Mouse (Mus musculus): Measurements from ENCODE around the gene Gm1043. TPM values are rescaled to one million over a fixed set of nuclear protein-coding genes. Genes with fewer than 3 reads are reported as not detected.
A peak's percentile ranks its signal among the peaks of the same experiment; 100 is the strongest.

The Gm1043 gene
- not detected in 2 replicates for polyA plus RNA-seq (2011; ENCODE audit: insufficient read depth, insufficient read length, low read depth, missing spikeins)

DNA sequence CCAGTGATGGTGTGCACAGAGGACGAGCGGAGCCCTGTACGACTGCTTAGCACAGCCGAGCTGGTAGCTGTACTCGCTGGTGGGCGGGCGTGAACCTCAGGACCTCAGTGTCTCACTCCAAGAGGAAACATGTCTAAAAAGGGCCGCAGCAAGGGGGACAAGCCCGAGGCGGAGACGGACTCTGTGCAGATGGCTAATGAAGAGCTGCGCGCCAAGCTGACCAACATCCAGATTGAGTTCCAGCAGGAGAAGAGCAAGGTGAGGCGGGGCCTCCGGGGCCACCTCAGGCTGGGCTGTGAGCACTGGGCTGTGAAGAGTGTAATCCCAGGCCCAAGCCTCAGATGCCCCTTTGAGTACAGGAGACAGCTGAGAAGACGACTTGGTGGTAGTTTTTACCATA is at the start of gene Gm1043:
Gene Gm1043, plus strand, starts transcription at position 130 of the 400 bp plus-strand sequence.
- Histone ChIP-seq H3K9me3 (replicated peaks; ENCODE audit: control insufficient read depth, insufficient read depth, low read length, poor library complexity, severe bottlenecking) (no peaks in the 10 kb centered on the region), H3K9ac (ENCODE audit: low read depth, poor library complexity, severe bottlenecking) (no peak within 1 kb of the TSS), H3K27me3 (ENCODE audit: control insufficient read depth, insufficient read depth, low read length, poor library complexity, severe bottlenecking) (no peaks in the 10 kb centered on the region), H3K36me3 (ENCODE audit: control insufficient read depth, insufficient read depth, low read length, poor library complexity, severe bottlenecking) (no peaks in the 10 kb centered on the region), H3K4me3 (ENCODE audit: low read depth, low read length) (peak within 1 kb of the TSS; percentile 34), H3K27ac (ENCODE audit: insufficient read depth, low read length) (no peak within 1 kb of the TSS), H3K4me1 (ENCODE audit: control insufficient read depth, insufficient read depth, low read length) (peaks cover 17% of the 10 kb centered on the region)
- TF ChIP-seq EP300 (IDR thresholded peaks at IDR 0.05; ENCODE audit: insufficient read depth, low read depth, low read length), result no peak
- no peak for TF ChIP-seq CTCF (IDR thresholded peaks at IDR 0.05; ENCODE audit: low read depth, low read length)
- TF ChIP-seq POLR2A (IDR thresholded peaks at IDR 0.05; ENCODE audit: insufficient read depth, low read length), result no peak

DNA sequence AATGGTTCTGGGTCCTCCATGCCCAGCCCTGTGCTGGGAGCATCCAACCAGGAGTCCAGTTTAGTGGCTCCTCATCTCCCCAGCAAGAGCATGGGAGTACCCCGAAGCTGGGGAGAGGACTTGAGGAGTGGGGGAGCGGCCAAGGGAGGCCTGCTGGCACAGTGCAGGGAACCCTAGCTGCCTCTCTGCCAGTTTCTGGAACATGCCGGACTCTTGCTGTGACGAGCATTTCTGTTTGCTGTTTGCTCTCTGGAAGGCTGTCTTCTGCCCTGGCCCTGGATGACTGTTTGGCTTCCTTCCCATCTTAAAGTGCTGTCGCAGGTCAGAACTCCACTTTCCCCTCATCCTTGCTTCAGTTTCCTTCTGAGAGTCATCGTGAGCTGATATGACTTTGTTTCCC is 49.3 kb upstream of the Gm1043 start:
- H3K9me3 ChIP-seq (replicated peaks; ENCODE audit: control insufficient read depth, insufficient read depth, low read length, poor library complexity, severe bottlenecking), result no peaks in the 10 kb centered on the region
- H3K9ac ChIP-seq (ENCODE audit: low read depth, poor library complexity, severe bottlenecking), result no peak overlapping the region
- no peak for TF ChIP-seq POLR2A (IDR thresholded peaks at IDR 0.05; ENCODE audit: insufficient read depth, low read length)
- TF ChIP-seq CTCF (IDR thresholded peaks at IDR 0.05; ENCODE audit: low read depth, low read length), result no peak
- TF ChIP-seq EP300 (IDR thresholded peaks at IDR 0.05; ENCODE audit: insufficient read depth, low read depth, low read length), result no peak

DNA sequence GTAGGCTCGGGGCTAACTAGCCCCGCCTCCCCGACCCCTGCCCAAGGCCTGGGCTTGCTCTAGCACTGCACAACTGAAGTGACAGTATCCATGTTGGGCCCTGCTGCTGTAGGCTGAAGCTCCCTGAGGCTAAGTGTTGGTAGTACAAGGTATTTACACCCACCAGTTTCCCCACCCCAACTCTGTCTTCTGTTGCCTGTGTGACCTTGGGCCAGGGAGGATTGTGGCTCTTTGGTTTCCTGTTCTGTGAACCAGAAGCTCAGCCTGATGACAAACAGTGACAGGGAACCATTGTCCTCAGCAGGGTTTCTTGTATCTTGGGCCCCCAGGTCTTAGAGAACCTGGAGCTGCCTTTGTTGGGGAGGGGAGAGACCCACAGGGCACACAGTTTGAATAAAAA is 48.3 kb upstream of the Gm1043 start:
- Histone ChIP-seq H3K27ac (ENCODE audit: insufficient read depth, low read length) (no peak overlapping the region), H3K4me1 (ENCODE audit: control insufficient read depth, insufficient read depth, low read length) (no peaks in the 10 kb centered on the region), H3K9ac (ENCODE audit: low read depth, poor library complexity, severe bottlenecking) (no peak overlapping the region), H3K27me3 (ENCODE audit: control insufficient read depth, insufficient read depth, low read length, poor library complexity, severe bottlenecking) (no peaks in the 10 kb centered on the region), H3K4me3 (ENCODE audit: low read depth, low read length) (no peak overlapping the region), H3K36me3 (ENCODE audit: control insufficient read depth, insufficient read depth, low read length, poor library complexity, severe bottlenecking) (no peaks in the 10 kb centered on the region), H3K9me3 (replicated peaks; ENCODE audit: control insufficient read depth, insufficient read depth, low read length, poor library complexity, severe bottlenecking) (no peaks in the 10 kb centered on the region)
- TF ChIP-seq EP300 (IDR thresholded peaks at IDR 0.05; ENCODE audit: insufficient read depth, low read depth, low read length) (0 out of 2 replicates have a peak, but pooled peaks have one; percentile 8), POLR2A (IDR thresholded peaks at IDR 0.05; ENCODE audit: insufficient read depth, low read length) (no peak), CTCF (IDR thresholded peaks at IDR 0.05; ENCODE audit: low read depth, low read length) (no peak)

More for the DNA sequence above, 49.3 kb upstream of the Gm1043 start:
- H3K4me1 ChIP-seq (ENCODE audit: control insufficient read depth, insufficient read depth, low read length), result no peaks in the 10 kb centered on the region
- no peaks in the 10 kb centered on the region for H3K27me3 ChIP-seq (ENCODE audit: control insufficient read depth, insufficient read depth, low read length, poor library complexity, severe bottlenecking)
- H3K36me3 ChIP-seq (ENCODE audit: control insufficient read depth, insufficient read depth, low read length, poor library complexity, severe bottlenecking), result no peaks in the 10 kb centered on the region
- no peak overlapping the region for H3K4me3 ChIP-seq (ENCODE audit: low read depth, low read length)
- H3K27ac ChIP-seq (ENCODE audit: insufficient read depth, low read length), result no peak overlapping the region

DNA sequence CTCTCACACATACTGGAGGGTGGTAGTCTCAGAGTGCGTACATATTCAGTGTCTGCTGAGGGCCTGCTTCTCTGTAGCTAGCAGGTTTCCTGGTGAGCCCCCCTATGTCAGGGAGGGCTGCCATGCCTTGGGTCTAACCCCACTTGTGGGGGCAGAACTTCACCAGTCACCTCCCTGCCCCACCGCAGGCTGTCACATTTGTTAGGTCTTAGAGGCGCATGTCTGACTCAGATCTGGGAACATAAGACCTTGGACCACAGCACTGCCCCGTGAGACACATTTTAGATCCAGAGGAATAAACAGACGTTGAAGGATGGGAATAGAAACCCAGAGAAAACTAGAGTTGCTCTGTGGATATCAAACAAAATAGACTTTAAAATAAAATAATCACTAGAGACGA is 45.3 kb upstream of the Gm1043 start:
- no peak for TF ChIP-seq EP300 (IDR thresholded peaks at IDR 0.05; ENCODE audit: insufficient read depth, low read depth, low read length)
- TF ChIP-seq CTCF (IDR thresholded peaks at IDR 0.05; ENCODE audit: low read depth, low read length), result no peak
- TF ChIP-seq POLR2A (IDR thresholded peaks at IDR 0.05; ENCODE audit: insufficient read depth, low read length), result no peak
- Histone ChIP-seq H3K9ac (ENCODE audit: low read depth, poor library complexity, severe bottlenecking) (no peak overlapping the region), H3K4me3 (ENCODE audit: low read depth, low read length) (no peak overlapping the region), H3K9me3 (replicated peaks; ENCODE audit: control insufficient read depth, insufficient read depth, low read length, poor library complexity, severe bottlenecking) (no peaks in the 10 kb centered on the region), H3K27ac (ENCODE audit: insufficient read depth, low read length) (no peak overlapping the region), H3K27me3 (ENCODE audit: control insufficient read depth, insufficient read depth, low read length, poor library complexity, severe bottlenecking) (no peaks in the 10 kb centered on the region), H3K4me1 (ENCODE audit: control insufficient read depth, insufficient read depth, low read length) (no peaks in the 10 kb centered on the region), H3K36me3 (ENCODE audit: control insufficient read depth, insufficient read depth, low read length, poor library complexity, severe bottlenecking) (no peaks in the 10 kb centered on the region)

DNA sequence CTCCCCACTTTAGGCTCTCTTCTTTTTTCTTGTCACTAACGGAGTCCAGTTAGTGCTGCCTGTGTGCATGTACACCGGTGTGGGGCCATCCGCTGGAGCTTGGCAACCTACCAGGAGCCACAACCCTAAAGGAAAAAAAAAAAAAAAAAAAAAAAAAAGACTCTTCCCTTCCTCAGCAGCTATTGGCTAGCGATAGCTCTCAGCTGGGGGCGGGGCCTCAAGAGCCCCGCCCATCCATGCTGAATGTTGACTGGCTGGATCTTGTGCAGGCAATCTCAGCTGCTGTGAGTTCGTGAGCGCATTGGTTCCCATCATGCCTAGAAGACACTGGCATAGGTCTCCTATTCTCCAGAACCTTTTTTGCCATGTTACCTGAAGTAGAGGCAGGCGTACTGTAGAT is 44.5 kb upstream of the Gm1043 start:
- TF ChIP-seq POLR2A (IDR thresholded peaks at IDR 0.05; ENCODE audit: insufficient read depth, low read length), result no peak
- TF ChIP-seq CTCF (IDR thresholded peaks at IDR 0.05; ENCODE audit: low read depth, low read length), result no peak
- no peak for TF ChIP-seq EP300 (IDR thresholded peaks at IDR 0.05; ENCODE audit: insufficient read depth, low read depth, low read length)

DNA sequence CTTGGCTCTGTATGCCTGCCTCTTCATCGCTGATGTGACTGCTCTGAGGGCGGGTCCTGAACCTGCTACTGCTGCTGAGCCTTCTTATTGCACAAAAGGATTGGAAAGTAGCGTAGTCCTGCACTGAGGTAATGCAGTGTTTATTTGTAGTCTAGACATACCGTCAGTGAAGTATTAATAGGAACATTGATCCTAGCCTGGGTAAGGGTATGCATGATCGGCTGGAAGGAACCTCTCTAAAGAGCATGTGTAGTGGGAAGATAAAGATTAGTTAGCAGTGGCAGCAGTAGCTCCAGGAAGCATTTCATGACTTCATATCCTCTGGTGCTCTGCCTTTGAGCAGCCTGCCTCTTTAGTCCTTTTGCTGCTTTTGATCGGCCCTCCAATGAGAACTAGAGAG is 43.5 kb upstream of the Gm1043 start:
- peak overlapping the region; percentile 34 for H3K4me3 ChIP-seq (ENCODE audit: low read depth, low read length)
- no peak overlapping the region for H3K27ac ChIP-seq (ENCODE audit: insufficient read depth, low read length)
- H3K27me3 ChIP-seq (ENCODE audit: control insufficient read depth, insufficient read depth, low read length, poor library complexity, severe bottlenecking), result no peaks in the 10 kb centered on the region
- no peak overlapping the region for H3K9ac ChIP-seq (ENCODE audit: low read depth, poor library complexity, severe bottlenecking)
- no peaks in the 10 kb centered on the region for H3K9me3 ChIP-seq (replicated peaks; ENCODE audit: control insufficient read depth, insufficient read depth, low read length, poor library complexity, severe bottlenecking)
- H3K4me1 ChIP-seq (ENCODE audit: control insufficient read depth, insufficient read depth, low read length), result peaks cover under 1% of the 10 kb centered on the region
- H3K36me3 ChIP-seq (ENCODE audit: control insufficient read depth, insufficient read depth, low read length, poor library complexity, severe bottlenecking), result no peaks in the 10 kb centered on the region
- TF ChIP-seq POLR2A (IDR thresholded peaks at IDR 0.05; ENCODE audit: insufficient read depth, low read length), result no peak
- no peak for TF ChIP-seq EP300 (IDR thresholded peaks at IDR 0.05; ENCODE audit: insufficient read depth, low read depth, low read length)

More for the DNA sequence above, 44.5 kb upstream of the Gm1043 start:
- H3K9ac ChIP-seq (ENCODE audit: low read depth, poor library complexity, severe bottlenecking), result no peak overlapping the region
- no peaks in the 10 kb centered on the region for H3K27me3 ChIP-seq (ENCODE audit: control insufficient read depth, insufficient read depth, low read length, poor library complexity, severe bottlenecking)
- no peaks in the 10 kb centered on the region for H3K9me3 ChIP-seq (replicated peaks; ENCODE audit: control insufficient read depth, insufficient read depth, low read length, poor library complexity, severe bottlenecking)
- H3K4me3 ChIP-seq (ENCODE audit: low read depth, low read length), result peak overlapping the region; percentile 34
- no peak overlapping the region for H3K27ac ChIP-seq (ENCODE audit: insufficient read depth, low read length)
- H3K4me1 ChIP-seq (ENCODE audit: control insufficient read depth, insufficient read depth, low read length), result no peaks in the 10 kb centered on the region
- no peaks in the 10 kb centered on the region for H3K36me3 ChIP-seq (ENCODE audit: control insufficient read depth, insufficient read depth, low read length, poor library complexity, severe bottlenecking)
